ENCODE assay signal across 9 mouse cellular contexts in the genomic region with DNA sequence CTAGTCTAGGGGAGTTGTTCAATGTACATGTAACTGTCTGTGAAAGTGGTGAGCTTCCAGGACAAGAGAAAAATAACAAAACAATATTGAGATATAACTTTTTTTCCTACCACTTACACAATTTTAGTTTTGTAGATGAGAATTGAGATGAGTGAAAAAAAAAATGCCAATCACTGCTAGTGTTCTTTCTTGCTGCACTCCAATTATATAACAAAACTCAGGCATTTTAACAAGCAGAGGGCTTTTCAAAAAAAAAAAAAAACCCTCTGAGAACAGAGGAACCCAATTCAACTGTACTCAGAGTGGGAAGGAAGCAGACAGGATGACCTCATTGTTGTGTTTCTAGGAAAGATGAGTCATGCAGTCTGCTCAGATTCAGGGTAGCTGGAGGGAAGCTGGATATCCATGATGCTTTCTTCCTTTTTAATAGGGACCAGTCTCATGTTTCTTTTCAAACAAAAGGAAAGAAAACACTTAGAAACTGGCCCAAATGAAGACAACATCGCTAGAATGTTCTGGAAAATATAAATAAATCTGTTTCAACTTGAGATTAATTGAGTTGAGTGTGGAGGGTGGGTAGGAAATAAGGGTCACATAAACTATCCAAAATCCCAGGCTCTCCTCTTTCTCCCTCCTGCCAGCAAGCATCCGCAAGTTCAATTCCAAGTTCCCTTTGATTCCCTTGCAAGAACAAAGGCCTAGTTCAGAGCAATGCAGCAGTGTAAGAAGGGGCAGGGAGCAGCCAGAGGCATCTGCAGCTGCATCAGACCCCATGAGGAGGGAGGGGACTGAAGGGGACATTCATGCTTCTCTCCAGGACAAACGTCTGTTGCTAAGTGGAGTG.
DNase-seq lines count a peak whose midpoint lies in the region; ATAC-seq and TF ChIP-seq lines count a peak whose summit lies in the region.
"Had no signal": no experiment of that assay in that cellular context is flagged by ENCODE, and none has a peak within 500 bp of the region (broad histone marks: within the 10 kb centered on the region; RNA-seq: fewer than 3 reads in every experiment).

No protein-coding gene starts in this region.

- no peak for TF ChIP-seq POLR2A in limb, embryonic 14.5 days (IDR thresholded peaks at IDR 0.05; ENCODE audit: borderline replicate concordance, extremely low read depth, insufficient read depth, insufficient read length)

- 35% methylated on average over 3 of the region's 3 CpGs for WGBS in heart, embryonic 11.5 days (ENCODE audit: insufficient replicate concordance)
- 20% methylated on average over 3 of the region's 3 CpGs for WGBS in limb, embryonic 14.5 days
- 31% methylated on average over 3 of the region's 3 CpGs for WGBS in stomach, embryonic 15.5 days

- DNase-seq in frontal cortex, adult 2 months (ENCODE audit: extremely low spot score in 1 of 2, low spot score in 1 of 2) = peak; percentile 37 to 63
- DNase-seq in frontal cortex, postnatal 14 days (ENCODE audit: low spot score in 2 of 2) = no peak
- peak; percentile 6 for DNase-seq in R1 (ENCODE audit: low read depth, low spot score)
- DNase-seq in limb, embryonic 14.5 days (ENCODE audit: low spot score) = peak; percentile 51
- DNase-seq in urinary bladder, postnatal 4 days (ENCODE audit: low spot score in 2 of 2) = no peak
- no peak for DNase-seq in urinary bladder, postnatal 14 days (ENCODE audit: low spot score)

- H3K4me2 ChIP-seq in heart, embryonic 11.5 days = no peak overlapping the region
- no peak overlapping the region for H3K4me2 ChIP-seq in limb, embryonic 14.5 days (replicated peaks; ENCODE audit: low read depth, low read length, severe bottlenecking)
- H3K4me2 ChIP-seq in stomach, embryonic 15.5 days = no peak overlapping the region

- H3K9ac ChIP-seq in heart, embryonic 11.5 days (ENCODE audit: low read depth, low read length) = no peak overlapping the region
- no peak overlapping the region for H3K9ac ChIP-seq in limb, embryonic 14.5 days (ENCODE audit: low read depth, low read length, severe bottlenecking)
- no peak overlapping the region for H3K9ac ChIP-seq in stomach, embryonic 15.5 days

- H3K4me1 ChIP-seq in heart, embryonic 11.5 days (ENCODE audit: control insufficient read depth, insufficient read depth, low read length) = peaks cover 4% of the 10 kb centered on the region; the same call in 1 of the 2 replicates
- H3K4me1 ChIP-seq in limb, embryonic 14.5 days (ENCODE audit: control insufficient read depth, insufficient read depth, low read length) = peaks cover 10% of the 10 kb centered on the region
- H3K4me1 ChIP-seq in stomach, embryonic 15.5 days = no peaks in the 10 kb centered on the region

- H3K27me3 ChIP-seq in heart, embryonic 11.5 days (ENCODE audit: control insufficient read depth, insufficient read depth, low read length) = no peaks in the 10 kb centered on the region
- no peaks in the 10 kb centered on the region for H3K27me3 ChIP-seq in limb, embryonic 14.5 days (ENCODE audit: control insufficient read depth, insufficient read depth, low read length)
- no peaks in the 10 kb centered on the region for H3K27me3 ChIP-seq in stomach, embryonic 15.5 days (replicated peaks)

- H3K9me3 ChIP-seq in heart, embryonic 11.5 days (replicated peaks; ENCODE audit: control insufficient read depth, low read length) = no peaks in the 10 kb centered on the region
- no peaks in the 10 kb centered on the region for H3K9me3 ChIP-seq in limb, embryonic 14.5 days (ENCODE audit: control insufficient read depth, low read length)
- no peaks in the 10 kb centered on the region for H3K9me3 ChIP-seq in stomach, embryonic 15.5 days

- H3K4me3 ChIP-seq in heart, embryonic 11.5 days (ENCODE audit: low read depth, low read length) = no peak overlapping the region
- H3K4me3 ChIP-seq in limb, embryonic 14.5 days (replicated peaks; ENCODE audit: low read length) = no peak overlapping the region
- no peak overlapping the region for H3K4me3 ChIP-seq in stomach, embryonic 15.5 days (replicated peaks)

- no peaks in the 10 kb centered on the region for H3K36me3 ChIP-seq in heart, embryonic 11.5 days (ENCODE audit: control insufficient read depth, insufficient read depth, low read length)
- no peaks in the 10 kb centered on the region for H3K36me3 ChIP-seq in limb, embryonic 14.5 days (ENCODE audit: control insufficient read depth, insufficient read depth, low read length)
- no peaks in the 10 kb centered on the region for H3K36me3 ChIP-seq in stomach, embryonic 15.5 days

- peak overlapping the region; percentile 58 for H3K27ac ChIP-seq in heart, embryonic 11.5 days (ENCODE audit: low read depth, low read length)
- no peak overlapping the region for H3K27ac ChIP-seq in limb, embryonic 14.5 days (replicated peaks; ENCODE audit: low read depth, low read length)
- H3K27ac ChIP-seq in stomach, embryonic 15.5 days = peak overlapping the region; percentile 2; the same call in 1 of the 2 replicates
- H3K27ac ChIP-seq: macrophage had no signal

- 0 out of 2 replicates have a peak, but pooled peaks have one; percentile 65 for ATAC-seq in heart, embryonic 11.5 days (replicated peaks; ENCODE audit: insufficient number of reproducible peaks, low FRiP score, low TSS enrichment)
- peak; percentile 57; the same call in 1 of the 2 replicates for ATAC-seq in limb, embryonic 14.5 days (ENCODE audit: low FRiP score, low read depth)
- ATAC-seq in stomach, embryonic 15.5 days (ENCODE audit: insufficient read depth, low FRiP score, low read depth) = peak; percentile 65; the same call in 1 of the 2 replicates

Comparison
In these comparisons a context has a peak if more than half of its experiments do, and no peak if none do; other contexts are left out.
1. DNase-seq: peak in frontal cortex, adult 2 months (2 of 2), R1 (single experiment) and limb, embryonic 14.5 days (single experiment); none in frontal cortex, postnatal 14 days (0 of 2), urinary bladder, postnatal 4 days (0 of 2) and urinary bladder, postnatal 14 days (single experiment).
2. Peak in every context shown above with its lines, with median percentiles within 50 percentile points of each other: ATAC-seq.